Mouse (Mus musculus) midbrain, embryonic 11.5 days (tissue): ENCODE results near the gene Akt1. TPM values are rescaled to one million over a fixed set of nuclear protein-coding genes. Genes with fewer than 3 reads are reported as not detected.

Experiments used
- microRNA-seq: library from miRNA; unstranded; fragments of <30 nt; microRNA quantifications from one replicate; pipeline ENCODE4, GENCODE M21; 2017
- polyA plus RNA-seq: library from polyadenylated mRNA; unstranded; fragments of >200 nt; fragmentation: Nextera tagmentation; extraction: Ambion mirVana; gene quantifications from 2 replicates; pipeline ENCODE4 v1.2.1, GENCODE M21; 2014

The Akt1 gene
- polyA plus RNA-seq, 1 experiment from 2014 or later, result 82.6 TPM

Small RNA genes lying within 50 kb of the gene (microRNA-seq; reads per million reads assigned to microRNA genes)
- gene Mir6939, result 0.76 reads per million

Other genes with a start within 250 kb of the Akt1 start
- not detected in 2 replicates for gene A530016L24Rik, start 185.4 kb downstream of the Akt1 start, polyA plus RNA-seq
- gene Tmem179, start 158.1 kb downstream of the Akt1 start, polyA plus RNA-seq, result 4.9 and 5.9 TPM in 2 replicates
- gene Inf2, start 86.1 kb downstream of the Akt1 start, polyA plus RNA-seq, result 1.2 and 1.4 TPM in 2 replicates
- gene Adssl1, start 54.8 kb downstream of the Akt1 start, polyA plus RNA-seq, result 1.9 and 2.7 TPM in 2 replicates
- 182 and 230 TPM in 2 replicates for gene Siva1, start 30.2 kb downstream of the Akt1 start, polyA plus RNA-seq
- gene Zbtb42, start 3.9 kb upstream of the Akt1 start, polyA plus RNA-seq, result 4.8 and 5.1 TPM in 2 replicates
- gene Cep170b, start 45.6 kb upstream of the Akt1 start, polyA plus RNA-seq, result 5.2 and 5.5 TPM in 2 replicates
- 3.5 and 4.2 TPM in 2 replicates for gene Pld4, start 85.8 kb upstream of the Akt1 start, polyA plus RNA-seq
- 0.07 and 0.22 TPM in 2 replicates for gene Ahnak2, start 127.8 kb upstream of the Akt1 start, polyA plus RNA-seq
- 14.7 and 15.3 TPM in 2 replicates for gene Clba1, start 134.1 kb upstream of the Akt1 start, polyA plus RNA-seq
- 159 TPM in 2 replicates for gene Cdca4, start 154.5 kb upstream of the Akt1 start, polyA plus RNA-seq
- gene Gpr132, start 193.3 kb upstream of the Akt1 start, polyA plus RNA-seq, result not detected in 2 replicates